Mouse (Mus musculus): Measurements from ENCODE around the gene Pip4k2b. TPM values are rescaled to one million over a fixed set of nuclear protein-coding genes. Genes with fewer than 3 reads are reported as not detected.
A peak's percentile ranks its signal among the peaks of the same experiment; 100 is the strongest.

Pip4k2b gene
- polyA plus RNA-seq, 1 experiment: 26.0 TPM

- Histone ChIP-seq H3K27ac (ENCODE audit: insufficient read depth, low read depth, low read length) (no peak overlapping the region), H3K4me3 (ENCODE audit: insufficient read depth, low read length) (no peak overlapping the region)
Observed at GRCm38 (mm10) chr11:97673148-97673547, 71.4 kb downstream of the Pip4k2b start.

DNA sequence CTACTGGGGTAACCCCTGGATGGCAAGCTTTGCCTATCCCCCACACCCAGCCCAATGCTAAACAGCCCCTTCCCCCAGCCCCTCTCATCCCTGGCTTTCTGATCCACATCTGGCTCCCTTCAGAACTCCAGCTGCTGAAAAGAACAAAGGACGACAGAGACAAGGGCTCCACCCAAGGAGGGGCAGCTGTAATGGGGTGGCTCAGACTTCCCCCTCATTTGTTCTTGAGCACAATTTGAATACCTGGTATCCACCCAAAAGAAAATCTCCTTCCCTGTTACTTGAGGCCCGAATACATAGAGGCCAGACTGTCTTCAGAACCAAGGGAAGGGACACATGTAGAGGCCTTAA lies 73.4 kb downstream of the Pip4k2b start:
- TF ChIP-seq POLR2A (IDR thresholded peaks at IDR 0.05; ENCODE audit: borderline replicate concordance, low read depth, low read length) (no peak), CTCF (IDR thresholded peaks at IDR 0.05; ENCODE audit: low read depth, low read length) (no peak)
- Histone ChIP-seq H3K4me1 (ENCODE audit: control insufficient read depth, insufficient read depth, low read length) (no peaks in the 10 kb centered on the region), H3K4me3 (ENCODE audit: insufficient read depth, low read length) (no peak overlapping the region), H3K27ac (ENCODE audit: insufficient read depth, low read depth, low read length) (no peak overlapping the region)

More at GRCm38 (mm10) chr11:97673148-97673547, 71.4 kb downstream of the Pip4k2b start:
- no peak for TF ChIP-seq CTCF (IDR thresholded peaks at IDR 0.05; ENCODE audit: low read depth, low read length)
- no peak for TF ChIP-seq POLR2A (IDR thresholded peaks at IDR 0.05; ENCODE audit: borderline replicate concordance, low read depth, low read length)
- no peaks in the 10 kb centered on the region for H3K4me1 ChIP-seq (ENCODE audit: control insufficient read depth, insufficient read depth, low read length)

GRCm38 (mm10) chr11:97670234-97671176 lies 74.0 kb downstream of the Pip4k2b start:
- no peak overlapping the region for H3K27ac ChIP-seq (ENCODE audit: insufficient read depth, low read depth, low read length)
- H3K4me3 ChIP-seq (ENCODE audit: insufficient read depth, low read length): no peak overlapping the region
- no peaks in the 10 kb centered on the region for H3K4me1 ChIP-seq (ENCODE audit: control insufficient read depth, insufficient read depth, low read length)
- TF ChIP-seq CTCF (IDR thresholded peaks at IDR 0.05; ENCODE audit: low read depth, low read length) (no peak), POLR2A (IDR thresholded peaks at IDR 0.05; ENCODE audit: borderline replicate concordance, low read depth, low read length) (no peak)

GRCm38 (mm10) chr11:97669829-97670228 lies 74.7 kb downstream of the Pip4k2b start:
- no peaks in the 10 kb centered on the region for H3K4me1 ChIP-seq (ENCODE audit: control insufficient read depth, insufficient read depth, low read length)
- TF ChIP-seq POLR2A (IDR thresholded peaks at IDR 0.05; ENCODE audit: borderline replicate concordance, low read depth, low read length): no peak
- no peak for TF ChIP-seq CTCF (IDR thresholded peaks at IDR 0.05; ENCODE audit: low read depth, low read length)
- H3K4me3 ChIP-seq (ENCODE audit: insufficient read depth, low read length): no peak overlapping the region
- no peak overlapping the region for H3K27ac ChIP-seq (ENCODE audit: insufficient read depth, low read depth, low read length)

DNA sequence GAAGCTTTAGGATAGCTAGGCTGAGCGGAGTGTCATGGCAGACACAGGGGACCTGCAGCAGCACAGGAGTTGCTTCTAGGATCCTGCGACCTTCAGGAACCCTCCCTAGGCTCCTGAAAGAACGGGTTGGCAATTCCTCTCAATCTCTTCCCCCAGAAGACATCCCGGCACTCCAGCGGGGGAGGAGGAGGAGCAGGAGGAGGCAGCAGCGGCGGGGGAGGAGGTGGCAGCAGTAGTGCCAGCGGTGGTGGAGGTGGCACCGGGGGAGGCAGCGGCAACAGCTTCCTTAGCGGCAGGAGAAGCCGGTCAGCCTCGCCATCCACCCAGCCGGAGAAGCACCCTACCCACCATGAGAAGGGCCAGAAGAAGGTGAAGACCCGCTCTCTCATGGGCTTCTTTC lies 75.2 kb downstream of the Pip4k2b start:
- Histone ChIP-seq H3K4me3 (ENCODE audit: insufficient read depth, low read length) (no peak overlapping the region), H3K4me1 (ENCODE audit: control insufficient read depth, insufficient read depth, low read length) (0 out of 2 replicates have a peak, but pooled peaks cover 2% of the 10 kb centered on the region), H3K27ac (ENCODE audit: insufficient read depth, low read depth, low read length) (no peak overlapping the region)
- no peak for TF ChIP-seq CTCF (IDR thresholded peaks at IDR 0.05; ENCODE audit: low read depth, low read length)
- no peak for TF ChIP-seq POLR2A (IDR thresholded peaks at IDR 0.05; ENCODE audit: borderline replicate concordance, low read depth, low read length)

DNA sequence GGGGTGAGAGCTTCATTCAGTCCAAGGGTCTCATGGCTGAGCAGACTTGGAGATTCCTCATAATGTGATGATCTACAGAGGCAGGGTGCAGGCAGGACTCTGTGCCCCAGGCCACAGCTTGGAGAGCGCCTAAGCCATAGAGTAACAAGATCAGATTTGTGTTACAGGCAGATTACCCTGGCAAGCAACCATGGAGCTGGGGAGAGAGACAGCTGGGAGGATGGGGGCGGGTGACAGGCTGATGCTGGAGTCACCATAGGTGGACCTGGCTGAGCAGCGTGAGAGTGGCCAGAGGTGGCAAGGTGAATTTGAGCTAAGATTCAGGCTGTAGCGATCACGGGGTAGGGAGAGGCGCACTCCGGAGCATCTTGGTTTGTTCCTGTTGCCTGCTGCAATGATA lies 76.3 kb downstream of the Pip4k2b start:
- TF ChIP-seq POLR2A (IDR thresholded peaks at IDR 0.05; ENCODE audit: borderline replicate concordance, low read depth, low read length) (no peak), CTCF (IDR thresholded peaks at IDR 0.05; ENCODE audit: low read depth, low read length) (no peak)
- 0 out of 2 replicates have a peak, but pooled peaks cover 2% of the 10 kb centered on the region for H3K4me1 ChIP-seq (ENCODE audit: control insufficient read depth, insufficient read depth, low read length)
- no peak overlapping the region for H3K27ac ChIP-seq (ENCODE audit: insufficient read depth, low read depth, low read length)
- H3K4me3 ChIP-seq (ENCODE audit: insufficient read depth, low read length): no peak overlapping the region

- H3K27ac ChIP-seq (ENCODE audit: insufficient read depth, low read depth, low read length): no peak overlapping the region
Observed at GRCm38 (mm10) chr11:97666794-97667193, 77.7 kb downstream of the Pip4k2b start.

DNA sequence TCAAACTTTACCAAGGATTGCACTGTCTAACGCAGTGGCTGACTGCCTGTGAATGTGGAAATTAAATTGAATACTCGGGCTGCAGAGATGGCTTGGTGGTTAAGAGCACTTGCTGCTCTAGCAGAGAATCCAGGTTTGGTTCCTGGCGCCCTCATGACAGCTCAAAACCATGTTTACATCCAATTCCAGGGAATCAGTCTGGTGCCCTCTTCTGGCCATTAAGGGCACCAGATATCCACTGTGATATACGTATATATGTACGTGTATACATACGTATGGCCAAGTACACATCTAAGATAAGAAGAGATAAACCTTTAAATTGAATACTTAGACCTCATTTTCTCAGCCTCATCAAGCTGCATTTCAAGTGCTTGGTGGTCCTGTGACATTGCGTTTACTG lies 78.3 kb downstream of the Pip4k2b start:
- 0 out of 2 replicates have a peak, but pooled peaks have one; percentile 10 for TF ChIP-seq CTCF (IDR thresholded peaks at IDR 0.05; ENCODE audit: low read depth, low read length)
- no peak for TF ChIP-seq POLR2A (IDR thresholded peaks at IDR 0.05; ENCODE audit: borderline replicate concordance, low read depth, low read length)
- no peak overlapping the region for H3K27ac ChIP-seq (ENCODE audit: insufficient read depth, low read depth, low read length)
- peaks cover 10% of the 10 kb centered on the region for H3K4me1 ChIP-seq (ENCODE audit: control insufficient read depth, insufficient read depth, low read length)
- H3K4me3 ChIP-seq (ENCODE audit: insufficient read depth, low read length): no peak overlapping the region

More at GRCm38 (mm10) chr11:97666794-97667193, 77.7 kb downstream of the Pip4k2b start:
- TF ChIP-seq POLR2A (IDR thresholded peaks at IDR 0.05; ENCODE audit: borderline replicate concordance, low read depth, low read length) (no peak), CTCF (IDR thresholded peaks at IDR 0.05; ENCODE audit: low read depth, low read length) (no peak)
- H3K4me3 ChIP-seq (ENCODE audit: insufficient read depth, low read length): no peak overlapping the region
- peaks cover 8% of the 10 kb centered on the region for H3K4me1 ChIP-seq (ENCODE audit: control insufficient read depth, insufficient read depth, low read length)

- no peak overlapping the region for H3K27ac ChIP-seq (ENCODE audit: insufficient read depth, low read depth, low read length)
Observed at GRCm38 (mm10) chr11:97665431-97665830, 79.1 kb downstream of the Pip4k2b start.

More at GRCm38 (mm10) chr11:97665431-97665830, 79.1 kb downstream of the Pip4k2b start:
- TF ChIP-seq POLR2A (IDR thresholded peaks at IDR 0.05; ENCODE audit: borderline replicate concordance, low read depth, low read length) (no peak), CTCF (IDR thresholded peaks at IDR 0.05; ENCODE audit: low read depth, low read length) (no peak)
- no peak overlapping the region for H3K4me3 ChIP-seq (ENCODE audit: insufficient read depth, low read length)
- H3K4me1 ChIP-seq (ENCODE audit: control insufficient read depth, insufficient read depth, low read length): peaks cover 15% of the 10 kb centered on the region

Other genes with a start within 250 kb of the Pip4k2b start
- gene 4933428G20Rik, start 244.4 kb downstream of the Pip4k2b start, polyA plus RNA-seq (2012; ENCODE audit: insufficient read depth, insufficient read length, missing spikeins): not detected in 2 replicates
- not detected in 2 replicates for gene Srcin1, start 168.5 kb downstream of the Pip4k2b start, polyA plus RNA-seq (2012; ENCODE audit: insufficient read depth, insufficient read length, missing spikeins)
- 2.5 and 3.0 TPM in 2 replicates for gene Epop, start 115.0 kb downstream of the Pip4k2b start, polyA plus RNA-seq (2012; ENCODE audit: insufficient read depth, insufficient read length, missing spikeins)
- 40.4 and 48.7 TPM in 2 replicates for gene Mllt6, start 81.3 kb downstream of the Pip4k2b start, polyA plus RNA-seq (2012; ENCODE audit: insufficient read depth, insufficient read length, missing spikeins)
- gene Cisd3, start 58.9 kb downstream of the Pip4k2b start, polyA plus RNA-seq (2012; ENCODE audit: insufficient read depth, insufficient read length, missing spikeins): 45.2 and 50.2 TPM in 2 replicates
- gene Pcgf2, start 44.2 kb downstream of the Pip4k2b start, polyA plus RNA-seq (2012; ENCODE audit: insufficient read depth, insufficient read length, missing spikeins): 12.3 and 13.6 TPM in 2 replicates
- gene Psmb3, start 41.3 kb downstream of the Pip4k2b start, polyA plus RNA-seq (2012; ENCODE audit: insufficient read depth, insufficient read length, missing spikeins): 125 and 142 TPM in 2 replicates
- gene Cwc25, start 21.9 kb upstream of the Pip4k2b start, polyA plus RNA-seq (2012; ENCODE audit: insufficient read depth, insufficient read length, missing spikeins): 19.1 and 19.8 TPM in 2 replicates
- not detected in 2 replicates for gene 1700001P01Rik, start 31.2 kb upstream of the Pip4k2b start, polyA plus RNA-seq (2012; ENCODE audit: insufficient read depth, insufficient read length, missing spikeins)
- 854 and 1,184 TPM in 2 replicates for gene Rpl23, start 37.7 kb upstream of the Pip4k2b start, polyA plus RNA-seq (2012; ENCODE audit: insufficient read depth, insufficient read length, missing spikeins)
- 194 and 201 TPM in 2 replicates for gene Lasp1, start 54.3 kb upstream of the Pip4k2b start, polyA plus RNA-seq (2012; ENCODE audit: insufficient read depth, insufficient read length, missing spikeins)
- gene B230217C12Rik, start 96.1 kb upstream of the Pip4k2b start, polyA plus RNA-seq (2012; ENCODE audit: insufficient read depth, insufficient read length, missing spikeins): 1.8 and 2.4 TPM in 2 replicates
- 0.67 and 1.5 TPM in 2 replicates for gene Fbxo47, start 139.4 kb upstream of the Pip4k2b start, polyA plus RNA-seq (2012; ENCODE audit: insufficient read depth, insufficient read length, missing spikeins)
- 25.5 and 30.4 TPM in 2 replicates for gene Plxdc1, start 241.7 kb upstream of the Pip4k2b start, polyA plus RNA-seq (2012; ENCODE audit: insufficient read depth, insufficient read length, missing spikeins)

All from bone marrow macrophage, adult 2 months (primary cell).